Mouse (Mus musculus): Measurements from ENCODE around the gene Teddm1b. TPM values are rescaled to one million over a fixed set of nuclear protein-coding genes. Genes with fewer than 3 reads are reported as not detected.

The Teddm1b gene
- polyA plus RNA-seq, 1 experiment from 2014 or later, result 0.49 TPM

GRCm38 (mm10) chr1:153891442-153891841, 17.3 kb downstream of the Teddm1b start, which contains the start of gene Teddm1a:
Gene Teddm1a (plus strand): TSS chr1:153891742.
- H3K4me1 ChIP-seq, result peaks cover 5% of the 10 kb centered on the region
- H3K27ac ChIP-seq (replicated peaks), result no peak within 1 kb of the TSS
- no peaks in the 10 kb centered on the region for H3K9me3 ChIP-seq (replicated peaks)
- no peak within 1 kb of the TSS for H3K4me3 ChIP-seq (replicated peaks)
- WGBS, result 51% methylated on average over 4 of the region's 4 CpGs
- ATAC-seq (ENCODE audit: insufficient number of reproducible peaks, low FRiP score, low TSS enrichment, low read depth), result no peak
- H3K27me3 ChIP-seq, result 0 out of 2 replicates have a peak, but pooled peaks cover 3% of the 10 kb centered on the region
- H3K4me2 ChIP-seq (replicated peaks), result no peak within 1 kb of the TSS
- H3K9ac ChIP-seq, result no peak within 1 kb of the TSS
- H3K36me3 ChIP-seq, result no peaks in the 10 kb centered on the region

GRCm38 (mm10) chr1:153893746-153894145, 19.6 kb downstream of the Teddm1b start:
- no peak overlapping the region for H3K4me3 ChIP-seq (replicated peaks)
- H3K36me3 ChIP-seq, result no peaks in the 10 kb centered on the region
- H3K4me2 ChIP-seq (replicated peaks), result no peak overlapping the region
- peaks cover 4% of the 10 kb centered on the region for H3K4me1 ChIP-seq
- H3K9me3 ChIP-seq (replicated peaks), result no peaks in the 10 kb centered on the region
- H3K9ac ChIP-seq, result no peak overlapping the region
- no peak for ATAC-seq (ENCODE audit: insufficient number of reproducible peaks, low FRiP score, low TSS enrichment, low read depth)
- 0 out of 2 replicates have a peak, but pooled peaks cover 3% of the 10 kb centered on the region for H3K27me3 ChIP-seq
- no peak overlapping the region for H3K27ac ChIP-seq (replicated peaks)
- 56% methylated on average over 2 of the region's 2 CpGs for WGBS

GRCm38 (mm10) chr1:153894201-153894893, 20.2 kb downstream of the Teddm1b start:
- no peak for ATAC-seq (ENCODE audit: insufficient number of reproducible peaks, low FRiP score, low TSS enrichment, low read depth)
- no peak overlapping the region for H3K9ac ChIP-seq
- H3K9me3 ChIP-seq (replicated peaks), result no peaks in the 10 kb centered on the region
- H3K4me1 ChIP-seq, result peaks cover 10% of the 10 kb centered on the region
- 0 out of 2 replicates have a peak, but pooled peaks cover 3% of the 10 kb centered on the region for H3K27me3 ChIP-seq
- H3K27ac ChIP-seq (replicated peaks), result no peak overlapping the region
- no peaks in the 10 kb centered on the region for H3K36me3 ChIP-seq
- no peak overlapping the region for H3K4me2 ChIP-seq (replicated peaks)
- H3K4me3 ChIP-seq (replicated peaks), result no peak overlapping the region
- 51% methylated on average over 8 of the region's 8 CpGs for WGBS

GRCm38 (mm10) chr1:153894979-153895378, 20.8 kb downstream of the Teddm1b start:
- Histone ChIP-seq H3K4me2 (replicated peaks) (no peak overlapping the region), H3K36me3 (no peaks in the 10 kb centered on the region), H3K9me3 (replicated peaks) (no peaks in the 10 kb centered on the region), H3K4me1 (peaks cover 10% of the 10 kb centered on the region), H3K4me3 (replicated peaks) (no peak overlapping the region), H3K27me3 (0 out of 2 replicates have a peak, but pooled peaks cover 3% of the 10 kb centered on the region), H3K9ac (no peak overlapping the region), H3K27ac (replicated peaks) (no peak overlapping the region)
- WGBS, result 35% methylated on average over 5 of the region's 5 CpGs
- ATAC-seq (ENCODE audit: insufficient number of reproducible peaks, low FRiP score, low TSS enrichment, low read depth), result no peak

- no peak for ATAC-seq (ENCODE audit: insufficient number of reproducible peaks, low FRiP score, low TSS enrichment, low read depth)
- H3K9me3 ChIP-seq (replicated peaks), result no peaks in the 10 kb centered on the region
- no peaks in the 10 kb centered on the region for H3K36me3 ChIP-seq
- H3K27me3 ChIP-seq, result no peaks in the 10 kb centered on the region
- no peak overlapping the region for H3K27ac ChIP-seq (replicated peaks)
- no peak overlapping the region for H3K4me3 ChIP-seq (replicated peaks)
- no peak overlapping the region for H3K9ac ChIP-seq
- 89% methylated on average over 8 of the region's 8 CpGs for WGBS
- H3K4me2 ChIP-seq (replicated peaks), result no peak overlapping the region
- H3K4me1 ChIP-seq, result peaks cover 21% of the 10 kb centered on the region
Measured at GRCm38 (mm10) chr1:153897196-153897595, 23.1 kb downstream of the Teddm1b start.

GRCm38 (mm10) chr1:153898989-153899730, 25.0 kb downstream of the Teddm1b start:
- Histone ChIP-seq H3K4me3 (replicated peaks) (peak overlapping the region; percentile 85), H3K9me3 (replicated peaks) (no peaks in the 10 kb centered on the region), H3K9ac (peak overlapping the region; percentile 33; the same call in 1 of the 2 replicates), H3K36me3 (peaks cover 16% of the 10 kb centered on the region; the same call in 1 of the 2 replicates), H3K27me3 (no peaks in the 10 kb centered on the region), H3K27ac (replicated peaks) (peak overlapping the region; percentile 97), H3K4me2 (replicated peaks) (peak overlapping the region; percentile 79), H3K4me1 (peaks cover 26% of the 10 kb centered on the region)
- ATAC-seq (ENCODE audit: insufficient number of reproducible peaks, low FRiP score, low TSS enrichment, low read depth), result 0 out of 2 replicates have a peak, but pooled peaks have one; percentile 11
- 14% methylated on average over 22 of the region's 22 CpGs for WGBS

GRCm38 (mm10) chr1:153899731-153900380, 25.7 kb downstream of the Teddm1b start, which contains the start of the genes Glul and Teddm2:
Gene Glul (plus strand): TSS chr1:153899944.
Gene Teddm2 (minus strand): TSS chr1:153900228.
- H3K4me3 ChIP-seq (replicated peaks), result peak within 1 kb of the TSS; percentile 85
- H3K27ac ChIP-seq (replicated peaks), result peak within 1 kb of the TSS; percentile 97
- H3K4me2 ChIP-seq (replicated peaks), result peak within 1 kb of the TSS; percentile 79
- ATAC-seq (ENCODE audit: insufficient number of reproducible peaks, low FRiP score, low TSS enrichment, low read depth), result peak; percentile 96
- no peaks in the 10 kb centered on the region for H3K9me3 ChIP-seq (replicated peaks)
- H3K4me1 ChIP-seq, result peaks cover 26% of the 10 kb centered on the region
- H3K27me3 ChIP-seq, result no peaks in the 10 kb centered on the region
- H3K36me3 ChIP-seq, result peaks cover 23% of the 10 kb centered on the region; the same call in 1 of the 2 replicates
- H3K9ac ChIP-seq, result peak within 1 kb of the TSS; percentile 77
- under 1% methylated on average over 51 of the region's 51 CpGs for WGBS

- WGBS, result under 1% methylated on average over 36 of the region's 36 CpGs
- H3K9ac ChIP-seq, result peak overlapping the region; percentile 77
- H3K27ac ChIP-seq (replicated peaks), result peak overlapping the region; percentile 97
- H3K4me3 ChIP-seq (replicated peaks), result peak overlapping the region; percentile 85
- peak overlapping the region; percentile 79 for H3K4me2 ChIP-seq (replicated peaks)
- no peaks in the 10 kb centered on the region for H3K27me3 ChIP-seq
- H3K9me3 ChIP-seq (replicated peaks), result no peaks in the 10 kb centered on the region
- peaks cover 28% of the 10 kb centered on the region for H3K36me3 ChIP-seq
- ATAC-seq (ENCODE audit: insufficient number of reproducible peaks, low FRiP score, low TSS enrichment, low read depth), result peak; percentile 16; the same call in 1 of the 2 replicates
- peaks cover 23% of the 10 kb centered on the region for H3K4me1 ChIP-seq
Measured at GRCm38 (mm10) chr1:153900381-153900780, 26.2 kb downstream of the Teddm1b start.

GRCm38 (mm10) chr1:153900860-153901730, 26.9 kb downstream of the Teddm1b start:
- Histone ChIP-seq H3K9ac (peak overlapping the region; percentile 77), H3K36me3 (peaks cover 34% of the 10 kb centered on the region), H3K9me3 (replicated peaks) (no peaks in the 10 kb centered on the region), H3K4me2 (replicated peaks) (peak overlapping the region; percentile 79), H3K4me1 (peaks cover 23% of the 10 kb centered on the region), H3K4me3 (replicated peaks) (peak overlapping the region; percentile 85), H3K27me3 (no peaks in the 10 kb centered on the region), H3K27ac (replicated peaks) (peak overlapping the region; percentile 97)
- no peak for ATAC-seq (ENCODE audit: insufficient number of reproducible peaks, low FRiP score, low TSS enrichment, low read depth)
- 1% methylated on average over 25 of the region's 25 CpGs for WGBS

GRCm38 (mm10) chr1:153903006-153903405, 28.9 kb downstream of the Teddm1b start:
- Histone ChIP-seq H3K4me2 (replicated peaks) (no peak overlapping the region), H3K27ac (replicated peaks) (no peak overlapping the region), H3K4me3 (replicated peaks) (no peak overlapping the region), H3K27me3 (no peaks in the 10 kb centered on the region), H3K4me1 (peaks cover 23% of the 10 kb centered on the region), H3K36me3 (peaks cover 53% of the 10 kb centered on the region), H3K9ac (no peak overlapping the region), H3K9me3 (replicated peaks) (no peaks in the 10 kb centered on the region)
- WGBS, result 85% methylated on average over 13 of the region's 13 CpGs
- no peak for ATAC-seq (ENCODE audit: insufficient number of reproducible peaks, low FRiP score, low TSS enrichment, low read depth)
